Mouse (Mus musculus): ENCODE measurements around the gene Zfp467. TPM values are rescaled to one million over a fixed set of nuclear protein-coding genes. Genes with fewer than 3 reads are reported as not detected.

Zfp467 gene
- polyA plus RNA-seq, 1 experiment from 2014 or later = 25.4 TPM

DNA sequence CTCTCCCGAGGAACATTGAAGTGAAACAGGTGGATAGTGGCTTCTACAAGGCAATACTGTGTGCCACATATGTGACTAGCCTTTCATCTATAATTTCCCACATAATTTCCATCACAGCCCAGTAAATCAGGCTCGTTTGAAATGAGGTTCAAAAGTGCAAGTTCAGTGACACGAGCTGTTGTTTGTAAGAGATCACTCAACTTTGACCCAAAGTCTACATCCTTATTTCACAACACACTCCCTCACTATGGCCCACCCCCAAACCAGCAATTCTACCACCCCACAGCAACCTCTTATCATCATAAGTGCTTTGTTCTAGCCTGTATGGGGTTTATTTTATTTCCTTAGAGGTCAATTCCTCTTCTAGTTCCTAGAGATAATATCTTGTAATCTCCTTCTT lies 57.4 kb downstream of the Zfp467 start:
- no peaks in the 10 kb centered on the region for H3K4me1 ChIP-seq (ENCODE audit: control insufficient read depth, insufficient read depth, low read length)
- H3K4me2 ChIP-seq (ENCODE audit: low read depth, low read length) = no peak overlapping the region
- H3K4me3 ChIP-seq (ENCODE audit: low read depth, low read length) = no peak overlapping the region
- no peaks in the 10 kb centered on the region for H3K27me3 ChIP-seq (replicated peaks; ENCODE audit: control insufficient read depth, insufficient read depth, low read length)
- no peak for DNase-seq (ENCODE audit: low spot score)
- no peak for ATAC-seq (ENCODE audit: low read depth)
- H3K9me3 ChIP-seq (ENCODE audit: control insufficient read depth, low read length) = no peaks in the 10 kb centered on the region
- no peak overlapping the region for H3K9ac ChIP-seq (ENCODE audit: low read depth, low read length)
- 62% methylated on average over 3 of the region's 3 CpGs for WGBS
- no peaks in the 10 kb centered on the region for H3K36me3 ChIP-seq (ENCODE audit: control insufficient read depth, insufficient read depth, low read length)
- H3K27ac ChIP-seq (replicated peaks; ENCODE audit: low read depth, low read length) = no peak overlapping the region

Small RNAs within 50 kb of the gene (microRNA-seq; reads per million reads assigned to microRNA genes)
- not detected for gene Gm24325 (ENCODE audit: borderline number of aligned reads)

Other genes with a start within 250 kb of the Zfp467 start
- gene Krba1, start 50.2 kb downstream of the Zfp467 start, polyA plus RNA-seq (2014; fragmentation: Nextera tagmentation; extraction: Ambion mirVana) = 18.0 and 23.0 TPM in 2 replicates
- gene Sspo, start 2.4 kb upstream of the Zfp467 start, polyA plus RNA-seq (2014; fragmentation: Nextera tagmentation; extraction: Ambion mirVana) = 0.29 and 1.1 TPM in 2 replicates
- 22.8 TPM in 2 replicates for gene Atp6v0e2, start 91.8 kb upstream of the Zfp467 start, polyA plus RNA-seq (2014; fragmentation: Nextera tagmentation; extraction: Ambion mirVana)
- 6.7 and 6.8 TPM in 2 replicates for gene Lrrc61, start 109.0 kb upstream of the Zfp467 start, polyA plus RNA-seq (2014; fragmentation: Nextera tagmentation; extraction: Ambion mirVana)
- 21.9 and 29.1 TPM in 2 replicates for gene Rarres2, start 127.0 kb upstream of the Zfp467 start, polyA plus RNA-seq (2014; fragmentation: Nextera tagmentation; extraction: Ambion mirVana)
- not detected in 2 replicates for gene Gm45021, start 143.8 kb upstream of the Zfp467 start, polyA plus RNA-seq (2014; fragmentation: Nextera tagmentation; extraction: Ambion mirVana)
- 23.1 and 23.4 TPM in 2 replicates for gene Repin1, start 148.1 kb upstream of the Zfp467 start, polyA plus RNA-seq (2014; fragmentation: Nextera tagmentation; extraction: Ambion mirVana)
- not detected in 2 replicates for gene Gm44965, start 148.1 kb upstream of the Zfp467 start, polyA plus RNA-seq (2014; fragmentation: Nextera tagmentation; extraction: Ambion mirVana)
- gene Zfp775, start 156.2 kb upstream of the Zfp467 start, polyA plus RNA-seq (2014; fragmentation: Nextera tagmentation; extraction: Ambion mirVana) = 5.9 and 6.1 TPM in 2 replicates
- gene AI854703, start 180.9 kb upstream of the Zfp467 start, polyA plus RNA-seq (2014; fragmentation: Nextera tagmentation; extraction: Ambion mirVana) = 0.77 and 0.90 TPM in 2 replicates
- gene Gimap8, start 201.4 kb upstream of the Zfp467 start, polyA plus RNA-seq (2014; fragmentation: Nextera tagmentation; extraction: Ambion mirVana) = 0.46 and 0.93 TPM in 2 replicates
- 7.4 and 9.1 TPM in 2 replicates for gene Gimap9, start 230.3 kb upstream of the Zfp467 start, polyA plus RNA-seq (2014; fragmentation: Nextera tagmentation; extraction: Ambion mirVana)
- gene Gimap4, start 238.7 kb upstream of the Zfp467 start, polyA plus RNA-seq (2014; fragmentation: Nextera tagmentation; extraction: Ambion mirVana) = 12.6 and 13.3 TPM in 2 replicates